ENCODE assay signal across 16 mouse cellular contexts in genomic region chr8:12957419-12957818, GRCm38 (mm10).
DNase-seq lines count a peak whose midpoint lies in the region; ATAC-seq and TF ChIP-seq lines count a peak whose summit lies in the region.
"Had no signal": no experiment of that assay in that cellular context is flagged by ENCODE, and none has a peak within 500 bp of the region (broad histone marks: within the 10 kb centered on the region; RNA-seq: fewer than 3 reads in every experiment).

No protein-coding gene starts in this region.

- peaks cover 17% of the 10 kb centered on the region; the same call in 1 of the 2 replicates for H3K36me3 ChIP-seq in hindbrain, embryonic 12.5 days
- no peaks in the 10 kb centered on the region for H3K36me3 ChIP-seq in hindbrain, postnatal 0 days (ENCODE audit: insufficient read depth, low read length)
- peaks cover 10% of the 10 kb centered on the region; the same call in 1 of the 2 replicates for H3K36me3 ChIP-seq in embryonic facial prominence, embryonic 10.5 days (replicated peaks)
- H3K36me3 ChIP-seq in forebrain, embryonic 16.5 days (ENCODE audit: control insufficient read depth, insufficient read depth), result 0 out of 2 replicates have a peak, but pooled peaks cover 2% of the 10 kb centered on the region
- peaks cover 11% of the 10 kb centered on the region; the same call in 1 of the 2 replicates for H3K36me3 ChIP-seq in neural tube, embryonic 14.5 days (ENCODE audit: control insufficient read depth, insufficient read depth, low read length)
- H3K36me3 ChIP-seq: liver, embryonic 13.5 days; lung, embryonic 15.5 days had no signal

- no peak for ATAC-seq in hindbrain, embryonic 12.5 days (ENCODE audit: low FRiP score)
- ATAC-seq in hindbrain, postnatal 0 days, result no peak; the same call in 1 of the 2 replicates
- ATAC-seq in forebrain, embryonic 16.5 days, result peak; percentile 21; the same call in 1 of the 2 replicates
- ATAC-seq in neural tube, embryonic 14.5 days (ENCODE audit: low read depth), result no peak

- H3K4me3 ChIP-seq in hindbrain, embryonic 12.5 days, result no peak overlapping the region
- no peak overlapping the region for H3K4me3 ChIP-seq in hindbrain, postnatal 0 days (ENCODE audit: low read length)
- no peak overlapping the region for H3K4me3 ChIP-seq in embryonic facial prominence, embryonic 10.5 days
- no peak overlapping the region for H3K4me3 ChIP-seq in forebrain, embryonic 16.5 days (replicated peaks; ENCODE audit: low read length)
- H3K4me3 ChIP-seq in neural tube, embryonic 14.5 days (ENCODE audit: low read depth, low read length), result no peak overlapping the region
- H3K4me3 ChIP-seq: liver, embryonic 13.5 days; lung, embryonic 15.5 days had no signal

- 31% methylated on average over 6 of the region's 6 CpGs for WGBS in hindbrain, embryonic 12.5 days
- 23% methylated on average over 6 of the region's 6 CpGs for WGBS in hindbrain, postnatal 0 days
- WGBS in embryonic facial prominence, embryonic 10.5 days, result 42% methylated on average over 6 of the region's 6 CpGs
- 7% methylated on average over 6 of the region's 6 CpGs for WGBS in forebrain, embryonic 16.5 days
- 20% methylated on average over 6 of the region's 6 CpGs for WGBS in neural tube, embryonic 14.5 days

- no peaks in the 10 kb centered on the region for H3K9me3 ChIP-seq in hindbrain, embryonic 12.5 days (replicated peaks)
- H3K9me3 ChIP-seq in hindbrain, postnatal 0 days (ENCODE audit: low read length), result no peaks in the 10 kb centered on the region
- H3K9me3 ChIP-seq in embryonic facial prominence, embryonic 10.5 days, result no peaks in the 10 kb centered on the region
- H3K9me3 ChIP-seq in forebrain, embryonic 16.5 days (ENCODE audit: control insufficient read depth, low read length), result no peaks in the 10 kb centered on the region
- H3K9me3 ChIP-seq in neural tube, embryonic 14.5 days (ENCODE audit: control insufficient read depth, low read length), result no peaks in the 10 kb centered on the region
- H3K9me3 ChIP-seq: liver, embryonic 13.5 days; lung, embryonic 15.5 days had no signal

- no peak for DNase-seq in hindbrain, postnatal 0 days (ENCODE audit: low spot score)
- no peak for DNase-seq in embryonic facial prominence, embryonic 10.5 days (ENCODE audit: low spot score)
- DNase-seq in layer of hippocampus, postnatal 36 days, result no peak
- no peak for DNase-seq in urinary bladder, postnatal 36 days (ENCODE audit: low spot score in 2 of 2)
- DNase-seq: adrenal gland, postnatal 25 days; cerebellum, adult 9-11 months; gastrocnemius, postnatal 25 days; kidney, adult 18-20 months; kidney, postnatal 4 days; liver, embryonic 13.5 days; midbrain, embryonic 14.5 days had no signal

- H3K4me2 ChIP-seq in hindbrain, embryonic 12.5 days (replicated peaks), result no peak overlapping the region
- no peak overlapping the region for H3K4me2 ChIP-seq in hindbrain, postnatal 0 days (ENCODE audit: low read depth, low read length)
- H3K4me2 ChIP-seq in forebrain, embryonic 16.5 days (ENCODE audit: low read length), result no peak overlapping the region
- H3K4me2 ChIP-seq in neural tube, embryonic 14.5 days (ENCODE audit: low read depth, low read length), result no peak overlapping the region
- H3K4me2 ChIP-seq: liver, embryonic 13.5 days; lung, embryonic 15.5 days had no signal

- H3K9ac ChIP-seq in hindbrain, embryonic 12.5 days, result no peak overlapping the region
- no peak overlapping the region for H3K9ac ChIP-seq in hindbrain, postnatal 0 days (replicated peaks; ENCODE audit: low read length)
- H3K9ac ChIP-seq in forebrain, embryonic 16.5 days (replicated peaks; ENCODE audit: low read depth, low read length), result no peak overlapping the region
- no peak overlapping the region for H3K9ac ChIP-seq in neural tube, embryonic 14.5 days (replicated peaks; ENCODE audit: low read depth, low read length)
- H3K9ac ChIP-seq: liver, embryonic 13.5 days; lung, embryonic 15.5 days had no signal

- H3K27ac ChIP-seq in hindbrain, embryonic 12.5 days, result 0 out of 2 replicates have a peak overlapping the region, but pooled peaks have one; percentile 8
- no peak overlapping the region for H3K27ac ChIP-seq in hindbrain, postnatal 0 days
- peak overlapping the region; percentile 48; the same call in 1 of the 2 replicates for H3K27ac ChIP-seq in embryonic facial prominence, embryonic 10.5 days (replicated peaks)
- H3K27ac ChIP-seq in forebrain, embryonic 16.5 days (ENCODE audit: low read length), result no peak overlapping the region
- peak overlapping the region; percentile 53 for H3K27ac ChIP-seq in neural tube, embryonic 14.5 days (ENCODE audit: low read depth, low read length)
- H3K27ac ChIP-seq: liver, embryonic 13.5 days; lung, embryonic 15.5 days; macrophage had no signal

- H3K4me1 ChIP-seq in hindbrain, embryonic 12.5 days, result peaks cover 60% of the 10 kb centered on the region
- peaks cover 6% of the 10 kb centered on the region for H3K4me1 ChIP-seq in hindbrain, postnatal 0 days (ENCODE audit: insufficient read depth, low read length)
- peaks cover 79% of the 10 kb centered on the region for H3K4me1 ChIP-seq in embryonic facial prominence, embryonic 10.5 days
- H3K4me1 ChIP-seq in forebrain, embryonic 16.5 days (replicated peaks; ENCODE audit: control insufficient read depth, insufficient read depth, low read length), result peaks cover 16% of the 10 kb centered on the region
- peaks cover 23% of the 10 kb centered on the region for H3K4me1 ChIP-seq in neural tube, embryonic 14.5 days (ENCODE audit: control insufficient read depth, insufficient read depth, low read length)
- H3K4me1 ChIP-seq: liver, embryonic 13.5 days; lung, embryonic 15.5 days had no signal

- TF ChIP-seq CTCF in hindbrain, postnatal 0 days (IDR thresholded peaks at IDR 0.05; ENCODE audit: low read depth), result no peak

- no peaks in the 10 kb centered on the region for H3K27me3 ChIP-seq in hindbrain, embryonic 12.5 days
- H3K27me3 ChIP-seq in hindbrain, postnatal 0 days (ENCODE audit: insufficient read depth, low read length), result no peaks in the 10 kb centered on the region
- no peaks in the 10 kb centered on the region for H3K27me3 ChIP-seq in embryonic facial prominence, embryonic 10.5 days (replicated peaks; ENCODE audit: low read depth, poor library complexity, severe bottlenecking)
- no peaks in the 10 kb centered on the region for H3K27me3 ChIP-seq in forebrain, embryonic 16.5 days (replicated peaks; ENCODE audit: control insufficient read depth, insufficient read depth, low read length)
- H3K27me3 ChIP-seq in neural tube, embryonic 14.5 days (ENCODE audit: control insufficient read depth, insufficient read depth, low read length), result no peaks in the 10 kb centered on the region
- H3K27me3 ChIP-seq: liver, embryonic 13.5 days; lung, embryonic 15.5 days had no signal

Comparison
In these comparisons a context has a peak if more than half of its experiments do, and no peak if none do; other contexts are left out.
1. H3K27ac ChIP-seq: peak in hindbrain, embryonic 12.5 days (single experiment), embryonic facial prominence, embryonic 10.5 days (single experiment) and neural tube, embryonic 14.5 days (single experiment); none in hindbrain, postnatal 0 days (single experiment) and forebrain, embryonic 16.5 days (single experiment).